Mouse (Mus musculus) E14TG2a.4 (cell line): ENCODE data around the gene Adcy4.

ENCODE experiments used
- CTCF ChIP-seq: conservative IDR thresholded peaks from 2 replicates; pipeline ENCODE4 v1.5.1; 2014; ENCODE audit warnings: low read length
- POU5F1 ChIP-seq: IDR thresholded peaks from 2 replicates; pipeline ENCODE4 v1.6.1; 2014; ENCODE audit warnings: low read length, borderline replicate concordance

- TF ChIP-seq CTCF (no peak), POU5F1 (no peak)
Observed at GRCm38 (mm10) chr14:55768555-55768954, 15.3 kb downstream of the Adcy4 start.
